Mouse (Mus musculus) limb, embryonic 11.5 days (tissue): ENCODE data around the gene Tspoap1. TPM values are rescaled to one million over a fixed set of nuclear protein-coding genes. Genes with fewer than 3 reads are reported as not detected.

Experiments used
- ATAC-seq: fragments of 200-750 bp; cut with Nextera tagmentation; 2 replicates; pipeline ENCODE4 v1.8.0; 2017; ENCODE audit warnings: low read depth; ENCODE audit not compliant: insufficient number of reproducible peaks, low FRiP score, low TSS enrichment
- DNase-seq: peaks from one replicate; pipeline ENCODE4 v3.0.0-alpha.2; 2015; ENCODE audit warnings: low spot score
- H3K27ac ChIP-seq: fragments of 300-500 bp; sonication (generic); replicated peaks from 2 replicates; pipeline ENCODE4 v1.5.1; 2014; ENCODE audit warnings: low read depth, mild to moderate bottlenecking, low read length
- H3K27me3 ChIP-seq: fragments of 300-500 bp; sonication (generic); 2 replicates; pipeline ENCODE4 v1.6.1; 2014; ENCODE audit warnings: mild to moderate bottlenecking, low read length, mixed read lengths; ENCODE audit not compliant: control insufficient read depth, insufficient read depth
- H3K36me3 ChIP-seq: fragments of 300-500 bp; sonication (generic); 2 replicates; pipeline ENCODE4 v1.6.1; 2014; ENCODE audit warnings: mild to moderate bottlenecking, low read length, moderate library complexity, mixed read lengths; ENCODE audit not compliant: control insufficient read depth, insufficient read depth
- H3K4me1 ChIP-seq: fragments of 300-500 bp; sonication (generic); 2 replicates; pipeline ENCODE4 v1.6.1; 2014; ENCODE audit warnings: low read length, mixed read lengths; ENCODE audit not compliant: control insufficient read depth, insufficient read depth
- H3K4me2 ChIP-seq: fragments of 300-500 bp; sonication (generic); 2 replicates; pipeline ENCODE4 v1.6.1; 2014; ENCODE audit warnings: low read depth, mild to moderate bottlenecking, moderate library complexity; ENCODE audit not compliant: severe bottlenecking
- H3K4me3 ChIP-seq: fragments of 300-500 bp; sonication (generic); 2 replicates; pipeline ENCODE4 v1.5.1; 2014; ENCODE audit warnings: low read depth, low read length
- H3K9ac ChIP-seq: fragments of 300-500 bp; sonication (generic); 2 replicates; pipeline ENCODE4 v1.6.1; 2014; ENCODE audit warnings: mild to moderate bottlenecking, low read length
- H3K9me3 ChIP-seq: fragments of 300-500 bp; sonication (generic); 2 replicates; pipeline ENCODE4 v1.6.1; 2016; ENCODE audit warnings: low read length; ENCODE audit not compliant: control insufficient read depth
- WGBS: fragments of 180-500 bp; shearing (Covaris S2); extraction: QIAGEN DNeasy Blood & Tissue Kit; methylation state at CpG from one replicate; pipeline ENCODE4 v1.1.7; 2014; 5-methylcytosine and 5-hydroxymethylcytosine counted together
- polyA plus RNA-seq: library from polyadenylated mRNA; unstranded; fragments of >200 nt; fragmentation: Nextera tagmentation; extraction: Ambion mirVana; gene quantifications from 2 replicates; pipeline ENCODE4 v1.2.1, GENCODE M21; 2014

Tspoap1 gene
- polyA plus RNA-seq, 1 experiment from 2014 or later, result 1.7 TPM

DNA sequence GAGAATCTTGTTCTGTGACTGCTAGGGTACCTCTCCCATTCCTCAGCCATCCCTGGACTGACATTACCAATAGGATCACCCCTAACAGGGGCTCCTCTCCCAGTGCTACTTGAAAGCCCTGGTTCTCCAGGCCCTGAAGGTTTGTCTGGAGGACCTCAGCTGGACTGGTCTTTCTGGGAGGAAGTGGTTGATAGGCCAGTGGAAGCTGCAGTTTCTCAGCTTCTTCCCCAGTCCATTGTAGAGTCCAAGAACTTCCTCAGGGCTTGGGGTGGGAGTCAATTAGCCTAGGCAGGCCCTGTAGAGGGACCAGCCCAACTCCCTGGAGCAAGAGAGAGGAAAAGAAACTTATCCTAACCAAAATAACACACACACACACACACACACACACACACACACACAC, 34.8 kb upstream of the Tspoap1 start:
- H3K9ac ChIP-seq, result no peak overlapping the region
- no peak overlapping the region for H3K4me3 ChIP-seq
- no peaks in the 10 kb centered on the region for H3K36me3 ChIP-seq
- ATAC-seq, result no peak
- peak overlapping the region; percentile 52 for H3K27ac ChIP-seq
- no peak for DNase-seq
- H3K27me3 ChIP-seq, result no peaks in the 10 kb centered on the region
- peaks cover 9% of the 10 kb centered on the region for H3K4me1 ChIP-seq
- no peak overlapping the region for H3K4me2 ChIP-seq
- H3K9me3 ChIP-seq, result no peaks in the 10 kb centered on the region

DNA sequence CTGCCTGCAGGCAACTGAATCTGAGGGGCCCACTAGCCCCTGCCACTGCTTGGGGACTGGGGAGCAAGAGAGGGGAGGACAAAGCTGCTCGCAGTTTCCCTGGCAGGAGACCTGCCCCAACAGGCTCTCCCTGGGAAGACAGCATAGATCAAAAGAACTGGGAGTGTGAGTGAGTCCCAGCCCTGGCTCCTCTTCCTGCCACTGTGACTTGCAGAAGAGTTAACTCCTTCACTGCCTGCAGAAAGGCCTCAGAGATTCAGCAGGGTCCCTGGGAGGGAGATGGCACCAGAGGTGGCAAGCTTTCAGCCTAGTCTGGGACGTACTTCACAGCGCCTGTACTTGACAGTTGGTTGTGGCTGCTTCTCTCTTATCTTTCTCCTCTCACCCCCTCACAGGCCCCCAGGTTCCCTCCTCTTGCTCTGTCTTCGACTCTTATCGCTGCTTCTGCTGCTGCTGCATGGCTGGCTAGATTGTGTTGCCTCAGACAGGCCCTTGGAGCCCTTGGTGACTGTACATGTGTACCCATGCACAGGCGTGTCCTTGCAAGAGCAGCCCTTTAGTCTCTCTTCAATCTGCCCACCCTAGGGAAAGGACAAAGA, 34.3 kb upstream of the Tspoap1 start:
- ATAC-seq, result peak; percentile 21; the same call in 1 of the 2 replicates

DNA sequence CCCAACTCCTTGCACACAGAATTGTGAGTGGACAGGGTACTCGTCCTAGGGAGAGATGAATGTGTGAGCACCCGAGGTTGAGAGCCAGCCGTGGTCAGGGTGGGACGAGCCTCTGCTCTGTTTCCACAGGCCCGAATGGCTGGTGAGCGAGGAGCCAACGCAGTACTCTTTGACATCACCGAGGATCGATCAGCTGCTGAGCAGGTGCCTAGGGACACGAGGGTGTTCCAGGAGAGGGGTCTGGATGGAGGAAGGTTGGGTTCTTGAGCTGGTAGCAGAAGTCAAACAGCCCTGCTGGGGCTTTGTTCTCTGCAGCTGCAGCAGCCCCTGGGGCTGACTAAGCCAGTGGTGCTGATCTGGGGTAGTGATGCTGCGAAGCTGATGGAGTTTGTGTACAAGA, 33.3 kb upstream of the Tspoap1 start:
- Histone ChIP-seq H3K9me3 (no peaks in the 10 kb centered on the region), H3K27me3 (no peaks in the 10 kb centered on the region), H3K4me2 (no peak overlapping the region), H3K36me3 (no peaks in the 10 kb centered on the region), H3K4me1 (peaks cover 9% of the 10 kb centered on the region), H3K27ac (no peak overlapping the region), H3K9ac (no peak overlapping the region; the same call in 1 of the 2 replicates), H3K4me3 (no peak overlapping the region)
- ATAC-seq, result no peak
- WGBS, result 63% methylated on average over 11 of the region's 11 CpGs
- no peak for DNase-seq

More for the DNA sequence above, 34.3 kb upstream of the Tspoap1 start:
- Histone ChIP-seq H3K4me2 (peak overlapping the region; percentile 7; the same call in 1 of the 2 replicates), H3K9ac (peak overlapping the region; percentile 40), H3K4me1 (peaks cover 9% of the 10 kb centered on the region), H3K36me3 (no peaks in the 10 kb centered on the region), H3K9me3 (no peaks in the 10 kb centered on the region), H3K27me3 (no peaks in the 10 kb centered on the region), H3K27ac (peak overlapping the region; percentile 52; the same call in 1 of the 2 replicates), H3K4me3 (no peak overlapping the region)
- WGBS, result 11% methylated on average over 6 of the region's 6 CpGs
- peak; percentile 44 for DNase-seq

DNA sequence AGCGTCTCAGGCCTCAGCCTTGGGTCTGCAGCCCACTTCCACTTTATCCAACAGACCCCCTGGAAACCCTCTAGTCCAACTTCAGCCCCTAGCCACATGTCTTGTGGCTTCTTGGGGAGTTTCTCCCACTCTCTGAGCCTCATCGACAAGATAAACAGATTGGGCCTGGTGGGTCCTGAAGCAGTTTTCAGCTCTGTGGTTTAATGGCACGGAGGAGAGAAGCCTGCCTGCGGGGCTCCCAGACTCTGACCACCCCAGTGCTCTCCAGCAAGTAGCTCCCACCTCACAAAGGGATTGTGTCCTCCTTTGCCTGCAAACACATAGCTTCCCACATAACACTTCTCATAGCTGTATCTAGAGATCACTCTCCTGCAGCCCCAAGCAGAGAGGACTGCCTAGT, 32.9 kb upstream of the Tspoap1 start:
- H3K27ac ChIP-seq, result no peak overlapping the region
- no peak overlapping the region for H3K9ac ChIP-seq
- H3K36me3 ChIP-seq, result no peaks in the 10 kb centered on the region
- no peak overlapping the region for H3K4me3 ChIP-seq
- no peaks in the 10 kb centered on the region for H3K27me3 ChIP-seq
- WGBS, result 67% methylated on average over 4 of the region's 4 CpGs
- no peak overlapping the region for H3K4me2 ChIP-seq
- H3K4me1 ChIP-seq, result peaks cover 9% of the 10 kb centered on the region
- no peak for DNase-seq
- no peak for ATAC-seq
- H3K9me3 ChIP-seq, result no peaks in the 10 kb centered on the region

DNA sequence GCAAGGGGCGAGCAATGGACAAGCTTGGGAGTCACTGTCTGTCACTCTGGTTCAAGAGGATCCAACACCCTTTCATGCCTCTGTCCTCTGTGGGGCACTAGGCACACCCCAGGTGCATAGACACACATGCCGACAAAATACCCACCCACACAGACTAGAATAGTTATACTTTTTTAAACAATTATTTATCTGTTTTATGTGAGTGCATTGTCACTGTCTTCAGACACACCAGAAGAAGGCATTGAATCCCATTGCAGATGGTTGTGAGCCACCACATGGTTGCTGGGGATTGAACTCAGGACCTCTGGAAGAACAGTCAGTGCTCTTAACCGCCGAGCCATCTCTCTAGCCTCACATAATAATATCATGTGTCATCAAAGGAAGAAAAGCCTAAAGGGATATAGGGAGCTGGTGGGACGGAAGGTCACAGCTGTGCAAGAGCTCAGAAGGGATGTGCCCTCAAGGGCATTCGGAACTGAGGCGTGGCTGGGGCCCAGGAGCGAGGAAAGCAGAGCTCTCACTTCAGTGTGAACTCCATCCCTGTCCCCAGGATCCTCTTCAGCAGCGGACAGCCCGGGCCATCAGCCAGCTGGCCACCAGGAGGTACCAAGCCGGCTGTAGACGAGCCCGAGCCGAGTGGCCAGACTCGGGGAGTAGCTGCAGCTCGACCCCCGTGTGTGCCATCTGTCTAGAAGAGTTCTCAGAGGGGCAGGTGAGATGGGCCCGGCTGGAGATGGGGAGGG, 31.3 kb upstream of the Tspoap1 start:
- H3K4me3 ChIP-seq, result no peak overlapping the region
- DNase-seq, result no peak
- no peaks in the 10 kb centered on the region for H3K27me3 ChIP-seq
- no peaks in the 10 kb centered on the region for H3K36me3 ChIP-seq
- peaks cover 10% of the 10 kb centered on the region for H3K4me1 ChIP-seq
- H3K27ac ChIP-seq, result no peak overlapping the region
- no peak for ATAC-seq
- no peak overlapping the region for H3K9ac ChIP-seq
- H3K9me3 ChIP-seq, result no peaks in the 10 kb centered on the region
- WGBS, result 41% methylated on average over 18 of the region's 18 CpGs
- H3K4me2 ChIP-seq, result no peak overlapping the region

DNA sequence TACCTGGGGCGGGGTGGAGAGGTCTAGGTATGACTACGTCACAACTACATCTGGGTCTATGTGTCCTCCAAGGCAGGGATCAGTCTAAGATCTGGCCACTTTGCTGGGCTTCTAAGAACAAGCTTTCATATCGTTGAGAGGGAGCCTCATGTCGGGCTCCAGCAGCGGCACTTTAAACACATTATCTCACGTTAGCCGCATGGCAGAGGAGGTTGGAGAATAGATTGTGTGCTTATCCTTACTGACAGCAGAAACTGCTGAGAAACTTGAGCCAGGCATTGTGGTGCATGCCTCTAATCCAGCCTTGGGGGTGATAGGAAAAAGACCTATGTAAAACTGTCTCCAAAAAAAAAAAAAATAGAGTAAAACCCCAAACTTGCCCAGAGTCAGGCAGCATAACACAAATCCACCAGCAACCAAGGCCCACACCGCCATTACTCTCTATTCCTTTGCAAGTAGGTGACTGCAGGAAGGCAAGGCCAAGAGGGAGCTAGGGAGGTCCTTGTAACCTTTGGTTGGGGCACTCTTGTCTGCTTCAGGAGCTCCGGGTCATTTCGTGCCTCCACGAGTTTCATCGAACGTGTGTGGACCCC, 30.7 kb upstream of the Tspoap1 start:
- DNase-seq, result no peak
- H3K36me3 ChIP-seq, result no peaks in the 10 kb centered on the region
- H3K27ac ChIP-seq, result no peak overlapping the region
- no peak for ATAC-seq
- H3K4me1 ChIP-seq, result peaks cover 12% of the 10 kb centered on the region
- H3K4me2 ChIP-seq, result no peak overlapping the region
- H3K9ac ChIP-seq, result no peak overlapping the region
- H3K9me3 ChIP-seq, result no peaks in the 10 kb centered on the region
- H3K27me3 ChIP-seq, result no peaks in the 10 kb centered on the region
- 84% methylated on average over 13 of the region's 13 CpGs for WGBS
- H3K4me3 ChIP-seq, result no peak overlapping the region

DNA sequence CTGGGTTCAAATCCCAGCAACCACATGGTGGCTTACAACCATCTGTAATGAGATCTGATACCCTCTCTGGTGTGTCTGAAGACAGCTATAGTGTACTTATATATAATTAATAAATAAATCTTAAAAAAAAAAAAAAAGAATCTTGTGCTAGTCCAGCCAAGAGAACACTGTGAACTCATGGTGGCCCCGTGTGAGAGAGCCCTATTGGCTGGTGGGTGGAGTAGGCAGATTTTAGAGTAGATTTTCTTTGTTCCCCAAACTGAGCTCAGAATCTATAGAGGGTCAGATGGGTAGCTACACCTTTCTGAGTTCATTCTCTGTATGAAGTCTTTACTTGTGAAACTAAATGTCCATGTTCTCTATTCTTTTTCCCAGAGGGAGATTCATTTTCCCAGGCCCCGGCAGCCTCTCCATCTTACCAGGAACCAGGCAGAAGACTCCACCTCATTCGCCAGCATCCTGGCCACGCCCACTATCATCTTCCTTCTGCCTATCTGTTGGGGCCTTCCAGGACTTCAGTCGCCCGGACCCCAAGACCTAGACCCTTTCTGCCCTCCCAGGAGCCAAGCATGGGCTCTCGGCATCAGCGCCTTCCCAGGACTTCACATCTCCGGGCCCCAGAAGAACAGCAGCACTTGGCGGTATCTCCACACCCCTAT, 29.6 kb upstream of the Tspoap1 start:
- DNase-seq (no peak), ATAC-seq (no peak)
- Histone ChIP-seq H3K4me1 (peaks cover 9% of the 10 kb centered on the region), H3K36me3 (no peaks in the 10 kb centered on the region), H3K27me3 (0 out of 2 replicates have a peak, but pooled peaks cover 1% of the 10 kb centered on the region), H3K27ac (no peak overlapping the region), H3K4me3 (no peak overlapping the region), H3K4me2 (no peak overlapping the region), H3K9ac (no peak overlapping the region), H3K9me3 (no peaks in the 10 kb centered on the region)
- 85% methylated on average over 10 of the region's 10 CpGs for WGBS

DNA sequence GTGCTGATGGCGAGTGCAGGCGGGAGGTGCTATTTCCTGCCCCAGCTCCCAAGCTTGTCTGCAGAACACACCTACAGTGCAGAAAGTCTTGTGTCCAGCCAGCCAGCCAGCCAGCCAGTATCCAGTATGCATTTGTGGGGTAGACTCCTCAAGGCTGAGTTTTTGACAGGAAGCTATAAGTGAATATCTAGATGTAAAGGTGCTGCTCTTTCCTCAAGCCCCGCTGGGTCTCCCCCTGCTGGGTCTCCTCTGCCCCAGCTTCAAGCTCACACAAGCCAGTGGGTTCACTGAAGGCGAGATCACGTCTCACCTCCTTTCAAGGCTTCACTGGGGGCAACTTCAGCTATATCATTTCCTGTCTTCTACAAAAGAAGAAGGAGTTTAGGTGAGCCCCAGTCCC, 26.0 kb upstream of the Tspoap1 start:
- ATAC-seq (no peak), DNase-seq (no peak)
- Histone ChIP-seq H3K4me1 (peaks cover 9% of the 10 kb centered on the region), H3K27me3 (0 out of 2 replicates have a peak, but pooled peaks cover 2% of the 10 kb centered on the region), H3K4me3 (no peak overlapping the region), H3K9me3 (no peaks in the 10 kb centered on the region), H3K4me2 (peak overlapping the region; percentile 3; the same call in 1 of the 2 replicates), H3K9ac (peak overlapping the region; percentile 0; the same call in 1 of the 2 replicates), H3K36me3 (0 out of 2 replicates have a peak, but pooled peaks cover under 1% of the 10 kb centered on the region), H3K27ac (no peak overlapping the region)
- 57% methylated on average over 5 of the region's 5 CpGs for WGBS
